Mouse (Mus musculus): ENCODE results near the gene Mrpl46. TPM values are rescaled to one million over a fixed set of nuclear protein-coding genes. Genes with fewer than 3 reads are reported as not detected.

Gene Mrpl46
- polyA plus RNA-seq (2012; fragmentation: generic; extraction: Trizol) = 10 to 100 TPM; 16.0 to 19.7 TPM

DNA sequence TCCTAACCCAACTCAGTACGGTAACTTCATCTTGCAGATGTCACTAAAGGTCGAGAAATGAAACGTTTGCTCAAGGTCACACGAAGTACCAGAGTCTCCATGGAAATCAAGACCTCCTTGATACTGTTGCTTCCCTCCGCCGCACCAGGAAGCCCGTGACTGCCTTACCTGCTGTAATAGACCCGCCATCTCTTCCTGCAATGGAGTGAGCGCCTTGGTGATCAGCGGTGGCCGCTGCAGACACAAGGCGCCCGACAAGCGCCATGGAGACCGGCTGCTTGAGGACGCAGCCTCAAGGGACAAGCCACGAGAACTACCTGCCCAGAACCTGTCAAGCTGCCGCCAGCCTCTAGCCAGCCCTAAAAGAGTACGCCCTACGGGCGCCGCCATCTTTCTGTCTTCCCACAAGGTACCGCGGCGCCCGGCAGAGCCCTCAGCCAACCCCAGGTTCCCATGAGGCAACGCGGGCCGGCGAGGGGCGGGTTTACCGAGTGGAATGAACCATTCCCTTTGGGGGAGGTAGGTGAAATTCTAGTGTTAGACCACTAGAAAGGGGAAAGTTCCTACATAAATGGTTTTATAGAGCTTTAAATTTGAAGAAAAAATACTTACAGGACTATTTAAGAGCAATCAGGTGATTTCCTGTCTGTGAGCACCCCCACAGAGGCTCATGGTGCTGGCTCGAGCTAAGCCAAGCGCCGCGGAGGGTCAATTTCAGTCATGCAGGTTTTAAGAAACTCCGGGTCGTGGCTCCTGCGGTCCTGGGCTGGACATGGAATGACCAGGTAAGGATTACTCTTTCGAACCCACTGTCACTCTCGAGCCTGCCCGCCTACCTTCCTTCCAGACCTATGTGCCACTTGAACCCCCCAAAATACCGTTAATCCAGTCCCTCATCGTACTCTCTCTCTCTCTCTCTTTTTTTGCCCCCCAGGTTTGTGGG lies at the start of gene Mrpl46, which contains the start of gene Mrps11:
Gene Mrpl46, minus strand, starts transcription at position 893 of the 943 bp plus-strand sequence.
Gene Mrps11, plus strand, starts transcription at position 481 of the 943 bp plus-strand sequence.

DNA sequence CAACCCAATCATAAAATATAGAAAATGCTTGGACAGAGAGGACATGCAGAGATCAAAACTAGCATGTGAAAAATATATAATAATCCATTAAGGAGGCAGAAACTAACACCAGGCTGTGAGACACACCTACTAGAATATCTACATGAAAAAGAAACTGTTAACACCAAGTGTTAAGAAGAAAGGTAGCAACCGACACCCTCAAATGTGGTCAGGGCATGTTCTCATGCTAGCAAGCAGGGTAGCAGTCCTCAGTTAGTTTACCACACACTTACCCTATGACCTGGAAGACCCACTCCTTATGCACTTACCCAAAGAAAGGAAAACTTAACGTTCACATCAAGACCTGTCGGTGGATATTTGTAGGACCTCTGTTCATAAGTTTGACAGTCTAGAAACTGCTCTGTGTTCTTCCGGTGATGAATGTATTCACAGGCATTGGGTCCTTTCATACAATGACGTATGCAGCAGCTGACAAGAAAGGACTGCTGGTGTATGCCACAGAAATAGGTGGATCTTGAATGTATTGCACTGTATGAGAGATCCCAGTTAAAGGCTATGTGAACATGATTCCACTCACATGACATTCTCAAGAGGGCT lies 45.6 kb downstream of the Mrpl46 start, which contains the start of gene Ntrk3:
Gene Ntrk3, minus strand, starts transcription at position 399 of the 597 bp plus-strand sequence.

Other genes with a start within 250 kb of the Mrpl46 start
- gene Ntrk3, start 45.5 kb downstream of the Mrpl46 start, polyA plus RNA-seq (2012; fragmentation: generic; extraction: Trizol) = under 1 TPM; 0.18 to 0.37 TPM
- 100 to 1,000 TPM in 1 of 2 experiments, 10 to 100 TPM in 1; 69.2 to 101 TPM for gene Mrps11, start 412 bp downstream of the Mrpl46 start, polyA plus RNA-seq (2012; fragmentation: generic; extraction: Trizol)
- gene Det1, start 63.7 kb upstream of the Mrpl46 start, polyA plus RNA-seq (2012; fragmentation: generic; extraction: Trizol) = 1 to 10 TPM; 7.5 to 9.8 TPM
- gene Aen, start 112.3 kb upstream of the Mrpl46 start, polyA plus RNA-seq (2012; fragmentation: generic; extraction: Trizol) = 10 to 100 TPM; 28.1 to 38.9 TPM
- gene Isg20, start 129.9 kb upstream of the Mrpl46 start, polyA plus RNA-seq (2012; fragmentation: generic; extraction: Trizol) = 10 to 100 TPM in 1 of 2 experiments, 1 to 10 TPM in 1; 6.7 to 10.4 TPM